Mouse (Mus musculus) limb, embryonic 11.5 days (tissue): ENCODE results near the gene Mis12. TPM values are rescaled to one million over a fixed set of nuclear protein-coding genes. Genes with fewer than 3 reads are reported as not detected.

ENCODE experiments used
- ATAC-seq: fragments of 200-750 bp; cut with Nextera tagmentation; 2 replicates; pipeline ENCODE4 v1.8.0; 2017; ENCODE audit warnings: low read depth; ENCODE audit not compliant: insufficient number of reproducible peaks, low FRiP score, low TSS enrichment
- DNase-seq: peaks from one replicate; pipeline ENCODE4 v3.0.0-alpha.2; 2015; ENCODE audit warnings: low spot score
- H3K27ac ChIP-seq: fragments of 300-500 bp; sonication (generic); replicated peaks from 2 replicates; pipeline ENCODE4 v1.5.1; 2014; ENCODE audit warnings: low read depth, mild to moderate bottlenecking, low read length
- H3K27me3 ChIP-seq: fragments of 300-500 bp; sonication (generic); 2 replicates; pipeline ENCODE4 v1.6.1; 2014; ENCODE audit warnings: mild to moderate bottlenecking, low read length, mixed read lengths; ENCODE audit not compliant: control insufficient read depth, insufficient read depth
- H3K36me3 ChIP-seq: fragments of 300-500 bp; sonication (generic); 2 replicates; pipeline ENCODE4 v1.6.1; 2014; ENCODE audit warnings: mild to moderate bottlenecking, low read length, moderate library complexity, mixed read lengths; ENCODE audit not compliant: control insufficient read depth, insufficient read depth
- H3K4me1 ChIP-seq: fragments of 300-500 bp; sonication (generic); 2 replicates; pipeline ENCODE4 v1.6.1; 2014; ENCODE audit warnings: low read length, mixed read lengths; ENCODE audit not compliant: control insufficient read depth, insufficient read depth
- H3K4me2 ChIP-seq: fragments of 300-500 bp; sonication (generic); 2 replicates; pipeline ENCODE4 v1.6.1; 2014; ENCODE audit warnings: low read depth, mild to moderate bottlenecking, moderate library complexity; ENCODE audit not compliant: severe bottlenecking
- H3K4me3 ChIP-seq: fragments of 300-500 bp; sonication (generic); 2 replicates; pipeline ENCODE4 v1.5.1; 2014; ENCODE audit warnings: low read depth, low read length
- H3K9ac ChIP-seq: fragments of 300-500 bp; sonication (generic); 2 replicates; pipeline ENCODE4 v1.6.1; 2014; ENCODE audit warnings: mild to moderate bottlenecking, low read length
- H3K9me3 ChIP-seq: fragments of 300-500 bp; sonication (generic); 2 replicates; pipeline ENCODE4 v1.6.1; 2016; ENCODE audit warnings: low read length; ENCODE audit not compliant: control insufficient read depth
- WGBS: fragments of 180-500 bp; shearing (Covaris S2); extraction: QIAGEN DNeasy Blood & Tissue Kit; methylation state at CpG from one replicate; pipeline ENCODE4 v1.1.7; 2014; 5-methylcytosine and 5-hydroxymethylcytosine counted together
- polyA plus RNA-seq: library from polyadenylated mRNA; unstranded; fragments of >200 nt; fragmentation: Nextera tagmentation; extraction: Ambion mirVana; gene quantifications from 2 replicates; pipeline ENCODE4 v1.2.1, GENCODE M21; 2014

Mis12 gene
- 48.2 and 59.6 TPM in 2 replicates for polyA plus RNA-seq

DNA sequence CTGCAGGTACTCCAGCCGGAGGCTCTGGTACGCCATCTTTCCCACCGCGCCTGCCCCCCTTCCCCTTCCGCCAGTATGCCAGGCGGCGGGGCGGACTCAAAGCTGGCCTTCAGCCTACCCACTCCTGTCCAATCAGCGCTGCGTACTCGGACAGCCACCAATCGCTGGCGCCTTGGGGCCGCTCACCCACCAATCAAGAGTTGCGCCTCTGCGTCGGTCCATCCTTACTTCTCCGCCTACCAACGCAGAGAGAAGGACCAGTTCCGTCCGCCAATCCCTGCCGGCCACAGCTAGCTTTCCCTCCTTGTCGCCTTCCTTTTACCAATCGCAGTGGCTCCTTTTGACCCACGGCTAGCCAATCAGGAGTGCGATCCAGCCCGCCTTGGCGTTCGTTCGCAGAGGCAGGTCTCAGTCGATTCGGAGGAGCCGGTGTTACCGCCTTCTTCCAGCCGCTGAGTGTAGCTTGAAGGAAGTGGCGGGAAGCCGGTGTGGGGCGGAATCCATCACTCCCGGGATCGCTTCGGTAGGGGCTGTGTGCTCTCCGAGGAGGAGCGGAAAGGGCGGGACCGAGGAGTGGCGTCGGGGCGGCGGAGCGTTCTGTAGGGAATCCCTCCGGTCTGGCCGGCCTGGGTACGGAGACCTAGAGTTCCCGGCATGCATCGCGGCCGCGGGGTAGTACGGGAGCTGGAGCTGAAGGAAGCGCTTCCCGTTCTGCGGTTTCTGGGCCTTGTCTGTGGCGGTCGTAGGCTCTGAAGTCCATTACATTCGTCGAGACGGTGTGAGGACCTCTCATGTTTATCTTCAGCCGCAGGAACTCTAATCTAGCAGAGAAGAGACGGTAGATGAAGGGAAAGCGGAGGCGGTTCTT is at the start of gene Mis12, which contains the start of gene Derl2:
TSS of gene Mis12 (plus strand) at position 411 of the 868 bp plus-strand sequence.
TSS of gene Derl2 (minus strand) at position 641 of the 868 bp plus-strand sequence.
- ATAC-seq = peak; percentile 100
- Histone ChIP-seq H3K36me3 (no peaks in the 10 kb centered on the region; the same call in 1 of the 2 replicates), H3K27me3 (no peaks in the 10 kb centered on the region), H3K4me1 (peaks cover 5% of the 10 kb centered on the region; the same call in 1 of the 2 replicates), H3K4me2 (peak within 1 kb of the TSS; percentile 72), H3K9me3 (no peaks in the 10 kb centered on the region), H3K27ac (peak within 1 kb of the TSS; percentile 84), H3K9ac (peak within 1 kb of the TSS; percentile 92), H3K4me3 (peak within 1 kb of the TSS; percentile 83)
- WGBS = under 1% methylated on average over 70 of the region's 71 CpGs
- peak; percentile 97 for DNase-seq

DNA sequence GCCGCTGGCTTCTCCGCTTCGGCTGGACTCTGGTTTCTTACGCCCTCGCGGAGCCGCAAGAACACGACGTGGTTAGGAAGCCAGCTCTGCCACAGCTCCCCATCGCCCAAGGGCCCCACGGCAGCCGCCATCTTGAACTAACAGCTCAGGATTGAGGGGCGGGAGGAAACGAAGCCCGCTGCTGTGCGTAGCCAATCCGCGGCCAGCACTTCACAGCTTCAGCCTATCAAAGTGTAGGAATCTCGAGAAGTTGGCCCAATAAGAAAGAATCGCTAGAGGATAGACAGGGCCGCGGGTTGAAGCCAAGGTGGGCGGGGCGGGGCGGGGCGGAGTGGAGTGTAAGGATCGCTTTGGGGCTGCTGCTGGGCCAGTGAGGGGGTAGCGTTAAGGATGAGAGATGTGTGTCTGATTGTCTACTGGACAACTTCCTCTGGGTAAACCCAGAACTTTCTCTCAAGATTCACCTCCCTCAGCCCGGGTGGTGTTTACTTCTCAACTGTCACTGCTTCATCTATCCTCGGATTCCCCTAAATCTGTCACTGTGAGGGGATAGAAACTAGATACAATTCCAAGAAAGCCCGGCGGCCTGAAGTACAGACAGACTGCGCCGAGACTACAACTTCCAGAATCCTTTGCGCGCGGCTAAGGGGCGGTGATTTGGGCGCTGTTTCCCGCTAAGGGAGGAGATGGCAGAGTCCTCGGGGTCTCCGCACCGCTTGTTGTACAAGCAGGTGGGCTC is 49.4 kb upstream of the Mis12 start, which contains the start of the genes Nup88 and Rpain:
TSS of gene Nup88 (minus strand) at position 153 of the 739 bp plus-strand sequence.
TSS of gene Rpain (plus strand) at position 393 of the 739 bp plus-strand sequence.
- Histone ChIP-seq H3K27ac (peak within 1 kb of the TSS; percentile 56; the same call in 1 of the 2 replicates), H3K27me3 (no peaks in the 10 kb centered on the region), H3K4me2 (peak within 1 kb of the TSS; percentile 79), H3K4me1 (peaks cover 6% of the 10 kb centered on the region; the same call in 1 of the 2 replicates), H3K36me3 (peaks cover 3% of the 10 kb centered on the region), H3K4me3 (peak within 1 kb of the TSS; percentile 93), H3K9me3 (no peaks in the 10 kb centered on the region), H3K9ac (peak within 1 kb of the TSS; percentile 93)
- WGBS = under 1% methylated on average over 43 of the region's 43 CpGs
- peak; percentile 93 for DNase-seq
- ATAC-seq = peak; percentile 98

DNA sequence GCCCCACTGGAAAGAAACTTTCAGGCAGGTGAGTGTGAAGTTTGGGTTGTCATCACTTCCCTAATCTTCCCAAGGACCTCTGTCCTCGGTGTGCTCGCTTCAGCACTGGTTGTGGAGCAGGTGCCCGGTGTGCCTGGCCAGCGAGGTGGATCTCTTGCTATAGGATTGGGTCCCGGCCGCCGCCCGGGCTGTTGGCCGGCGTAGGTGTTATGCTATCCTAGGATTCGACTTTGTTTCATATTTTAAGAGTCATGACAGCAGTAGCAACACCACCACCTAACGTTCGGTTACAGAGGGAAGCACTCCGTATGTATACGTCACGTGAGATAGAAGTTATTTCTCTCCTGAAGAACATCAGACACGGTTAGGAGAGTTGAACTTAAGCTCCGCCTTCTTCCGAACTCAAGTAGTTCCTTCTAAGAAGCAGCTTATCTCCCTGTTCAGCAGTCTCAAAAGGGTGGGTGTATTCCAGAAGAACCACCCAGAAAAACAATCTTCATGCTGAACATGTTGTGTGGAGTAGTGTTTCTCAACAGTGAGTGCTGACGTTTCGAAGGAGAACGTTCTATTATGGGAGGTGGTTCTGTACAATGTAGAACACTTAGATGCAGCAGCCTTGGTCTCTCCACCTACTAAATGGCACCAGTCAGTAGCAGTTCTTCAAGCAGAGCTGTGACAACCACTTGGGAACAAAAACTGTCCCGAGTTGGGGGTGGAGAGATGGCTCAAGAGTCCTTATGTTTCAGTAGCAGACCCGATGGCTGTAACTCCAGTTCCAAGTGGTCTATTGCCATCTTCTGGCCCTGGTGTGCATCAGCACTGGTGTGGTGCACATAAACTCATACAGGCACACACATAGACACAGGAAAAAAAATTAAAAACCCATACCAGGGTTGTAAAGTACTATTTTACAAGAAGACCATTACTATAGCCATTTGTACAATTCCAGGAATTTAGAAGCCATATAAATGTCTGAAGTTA is 48.6 kb upstream of the Mis12 start:
- DNase-seq (no peak), ATAC-seq (peak; percentile 14; the same call in 1 of the 2 replicates)
- H3K4me1 ChIP-seq = peaks cover 6% of the 10 kb centered on the region; the same call in 1 of the 2 replicates
- peak overlapping the region; percentile 50; the same call in 1 of the 2 replicates for H3K27ac ChIP-seq
- H3K4me2 ChIP-seq = peak overlapping the region; percentile 48
- peaks cover 3% of the 10 kb centered on the region for H3K36me3 ChIP-seq
- H3K27me3 ChIP-seq = no peaks in the 10 kb centered on the region
- no peaks in the 10 kb centered on the region for H3K9me3 ChIP-seq
- peak overlapping the region; percentile 93 for H3K4me3 ChIP-seq
- H3K9ac ChIP-seq = peak overlapping the region; percentile 49
- 21% methylated on average over 24 of the region's 24 CpGs for WGBS

DNA sequence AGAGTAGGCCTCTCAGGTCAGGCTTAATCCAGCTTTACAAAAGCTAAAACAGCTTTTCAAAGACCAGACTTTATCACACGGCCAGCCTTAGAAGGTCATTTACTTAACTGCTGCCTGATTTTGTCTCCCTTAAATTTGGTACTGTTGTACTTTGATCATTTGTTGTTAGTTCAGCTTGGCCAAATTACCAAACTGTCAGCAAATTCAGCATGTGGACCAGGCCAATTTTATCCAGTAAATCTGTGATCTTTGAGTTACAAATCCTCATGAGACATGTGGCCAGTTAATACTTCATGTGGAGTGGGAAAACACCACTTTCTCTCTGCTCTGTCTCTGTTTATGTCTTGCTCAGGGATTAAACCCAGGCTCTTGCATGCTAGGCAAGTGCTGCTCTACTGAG is 46.8 kb upstream of the Mis12 start:
- Histone ChIP-seq H3K9me3 (no peaks in the 10 kb centered on the region), H3K9ac (no peak overlapping the region), H3K36me3 (peaks cover 16% of the 10 kb centered on the region), H3K27ac (no peak overlapping the region), H3K4me3 (no peak overlapping the region), H3K4me1 (peaks cover 6% of the 10 kb centered on the region; the same call in 1 of the 2 replicates), H3K4me2 (no peak overlapping the region), H3K27me3 (no peaks in the 10 kb centered on the region)
- no peak for DNase-seq
- WGBS = 68% methylated on average over 1 of the region's 1 CpGs
- ATAC-seq = no peak

DNA sequence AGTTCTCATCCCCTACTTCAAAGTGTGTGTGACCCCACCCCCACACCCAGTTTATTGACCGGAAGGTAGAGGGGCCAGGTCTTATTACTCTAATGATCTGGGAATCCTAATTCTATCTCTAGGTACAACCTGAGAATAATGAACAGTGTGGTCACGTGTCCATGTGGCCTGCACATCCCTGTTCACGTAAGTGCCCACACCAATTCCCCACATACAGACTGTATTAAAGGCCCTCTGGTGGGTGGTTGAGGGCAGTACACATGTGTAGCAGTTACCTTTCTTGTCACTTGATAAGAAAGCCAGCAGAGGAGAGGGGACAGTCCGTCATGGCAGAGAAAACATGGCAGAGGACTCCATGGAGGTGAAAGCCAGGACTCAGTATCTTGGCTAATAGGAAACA is 45.5 kb upstream of the Mis12 start:
- peaks cover 6% of the 10 kb centered on the region; the same call in 1 of the 2 replicates for H3K4me1 ChIP-seq
- H3K27ac ChIP-seq = no peak overlapping the region
- DNase-seq = peak; percentile 28
- no peak for ATAC-seq
- no peak overlapping the region for H3K4me2 ChIP-seq
- no peak overlapping the region for H3K4me3 ChIP-seq
- H3K27me3 ChIP-seq = no peaks in the 10 kb centered on the region
- no peak overlapping the region for H3K9ac ChIP-seq
- H3K36me3 ChIP-seq = peaks cover 24% of the 10 kb centered on the region
- no peaks in the 10 kb centered on the region for H3K9me3 ChIP-seq
- WGBS = 74% methylated on average over 4 of the region's 4 CpGs

DNA sequence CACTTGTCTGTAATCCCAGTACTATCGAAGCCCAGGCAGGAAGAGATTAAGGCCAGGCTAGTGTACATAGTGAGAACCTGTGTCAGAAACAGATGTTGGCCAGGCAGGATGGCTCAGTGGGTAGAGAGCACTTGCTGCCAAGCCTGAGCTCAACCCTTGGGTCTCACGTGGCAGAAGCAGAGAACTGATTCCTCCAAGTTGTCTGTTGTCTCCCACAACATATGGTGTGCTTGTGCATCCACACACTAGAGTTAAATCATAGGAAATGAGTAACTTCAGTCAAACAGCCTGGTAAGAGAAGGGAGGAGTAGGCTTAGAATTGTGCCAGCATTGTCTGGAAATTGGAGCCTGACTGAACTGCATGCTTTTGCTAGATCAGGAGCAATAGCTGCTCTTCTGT is 44.2 kb upstream of the Mis12 start:
- H3K4me1 ChIP-seq = peaks cover 4% of the 10 kb centered on the region; the same call in 1 of the 2 replicates
- no peak overlapping the region for H3K4me3 ChIP-seq
- ATAC-seq = no peak
- WGBS = 81% methylated on average over 2 of the region's 2 CpGs
- no peak overlapping the region for H3K4me2 ChIP-seq
- H3K36me3 ChIP-seq = peaks cover 30% of the 10 kb centered on the region
- no peak overlapping the region for H3K9ac ChIP-seq
- H3K9me3 ChIP-seq = no peaks in the 10 kb centered on the region
- DNase-seq = no peak
- no peak overlapping the region for H3K27ac ChIP-seq
- H3K27me3 ChIP-seq = no peaks in the 10 kb centered on the region

DNA sequence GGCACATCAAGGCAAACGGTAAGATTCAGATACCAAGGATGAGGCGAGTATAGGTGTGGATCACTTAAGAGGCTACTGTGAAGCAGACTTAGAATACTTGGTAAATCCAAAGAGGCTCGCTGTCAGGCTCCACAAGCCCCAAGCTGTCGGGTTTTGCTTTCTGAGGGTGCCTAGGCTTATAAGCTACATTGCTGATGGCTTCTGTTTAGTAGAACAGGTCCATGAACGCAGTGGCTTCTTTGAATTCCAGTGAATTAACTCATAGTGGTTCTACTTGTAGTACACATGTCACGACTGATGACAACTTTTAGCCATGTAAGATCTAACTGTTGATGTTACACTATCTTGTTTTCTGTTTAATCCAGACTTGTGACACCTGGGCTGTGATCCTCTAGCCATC is 42.1 kb upstream of the Mis12 start:
- WGBS = 89% methylated on average over 6 of the region's 6 CpGs
- Histone ChIP-seq H3K27ac (no peak overlapping the region), H3K36me3 (peaks cover 37% of the 10 kb centered on the region), H3K9ac (no peak overlapping the region; the same call in 1 of the 2 replicates), H3K4me3 (no peak overlapping the region), H3K4me1 (0 out of 2 replicates have a peak, but pooled peaks cover 3% of the 10 kb centered on the region), H3K27me3 (no peaks in the 10 kb centered on the region), H3K9me3 (no peaks in the 10 kb centered on the region), H3K4me2 (no peak overlapping the region)
- ATAC-seq (no peak), DNase-seq (no peak)
